Mouse (Mus musculus) left cerebral cortex, adult 18-20 months (tissue): ENCODE measurements around the gene Ache. TPM values are rescaled to one million over a fixed set of nuclear protein-coding genes. Genes with fewer than 3 reads are reported as not detected.

Experiments used
- DNase-seq, 2 experiments: peaks; one replicate each; pipeline ENCODE4 v3.0.0; 2021 to 2022; ENCODE audit warnings: low spot score in 2 of 2, mixed read lengths in 1 of 2
- microRNA-seq, 2 experiments: library from miRNA; unstranded; fragments of <30 nt; microRNA quantifications; one replicate each; pipeline ENCODE4 v1.2.0; 2021
- total RNA-seq, 2 experiments: library from RNA; stranded (reverse); gene quantifications; 2 replicates each; pipeline ENCODE4 v1.2.3; 2021

The Ache gene
- total RNA-seq, 2 experiments from 2014 or later = 50.0 to 54.6 TPM

- no peak for DNase-seq
Observed at GRCm38 (mm10) chr5:137332857-137333511, 45.7 kb downstream of the Ache start.

DNA sequence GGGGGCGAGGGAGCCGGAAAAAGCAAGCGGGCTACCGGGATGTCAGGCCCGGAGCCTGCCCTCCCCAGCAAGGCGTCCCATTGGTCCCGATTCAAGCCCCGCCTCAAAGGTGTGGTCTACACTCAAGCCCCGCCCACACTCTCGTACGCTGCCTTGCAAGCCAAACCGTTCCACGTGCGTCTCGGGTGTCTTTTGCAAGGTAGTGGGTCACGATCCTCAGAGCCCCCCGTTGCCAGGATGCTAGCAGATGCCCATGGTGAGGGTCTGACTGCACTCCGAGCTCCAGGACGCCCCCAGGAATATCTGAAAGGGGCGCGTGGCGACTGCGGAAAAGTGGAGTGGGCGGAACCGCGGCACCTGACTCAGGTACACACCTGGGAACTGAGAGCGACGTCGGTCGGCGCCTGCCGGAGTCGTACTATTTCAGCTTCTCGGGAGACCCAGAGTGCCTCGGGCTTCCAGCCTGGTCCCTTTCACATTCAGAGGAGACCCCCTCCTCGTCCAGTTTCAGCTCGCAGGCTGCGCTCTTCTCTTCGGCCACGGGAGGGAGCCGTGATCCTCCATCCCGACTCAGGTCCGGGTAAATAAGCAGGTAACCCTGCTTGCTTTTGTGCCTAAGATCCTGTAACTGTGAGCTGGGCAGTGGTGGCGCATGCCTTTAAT, 46.3 kb downstream of the Ache start, which contains the start of gene Slc12a9:
TSS of gene Slc12a9 (minus strand) at position 86 of the 663 bp plus-strand sequence.
- DNase-seq = peak; percentile 93 to 95

GRCm38 (mm10) chr5:137334317-137334716, 47.0 kb downstream of the Ache start:
- no peak for DNase-seq

- no peak for DNase-seq
Observed at GRCm38 (mm10) chr5:137335066-137335465, 47.7 kb downstream of the Ache start.

DNA sequence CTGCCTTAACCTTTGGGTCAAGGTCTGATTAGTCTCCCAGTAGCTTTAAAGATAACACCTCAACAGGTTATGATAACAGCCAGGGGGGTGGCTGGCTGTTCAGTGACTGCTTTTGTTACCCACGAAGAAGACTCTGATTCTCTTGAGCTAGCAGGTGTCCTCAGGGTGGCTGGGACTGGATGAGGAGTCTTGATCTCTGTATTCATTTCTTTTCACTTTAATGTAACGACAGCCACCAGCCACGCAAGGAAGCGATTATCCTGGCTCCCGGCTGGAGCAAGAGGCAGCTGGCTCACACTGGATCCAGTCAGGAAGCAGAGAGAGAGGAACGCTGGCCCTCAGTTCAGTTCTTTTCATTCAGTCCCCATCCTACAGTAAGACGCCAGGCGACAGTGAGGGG, 49.9 kb downstream of the Ache start:
- DNase-seq = no peak

- DNase-seq = peak; percentile 92
Observed at GRCm38 (mm10) chr5:137338256-137338655, 50.9 kb downstream of the Ache start.

GRCm38 (mm10) chr5:137338663-137339289, 51.5 kb downstream of the Ache start:
- no peak for DNase-seq

DNA sequence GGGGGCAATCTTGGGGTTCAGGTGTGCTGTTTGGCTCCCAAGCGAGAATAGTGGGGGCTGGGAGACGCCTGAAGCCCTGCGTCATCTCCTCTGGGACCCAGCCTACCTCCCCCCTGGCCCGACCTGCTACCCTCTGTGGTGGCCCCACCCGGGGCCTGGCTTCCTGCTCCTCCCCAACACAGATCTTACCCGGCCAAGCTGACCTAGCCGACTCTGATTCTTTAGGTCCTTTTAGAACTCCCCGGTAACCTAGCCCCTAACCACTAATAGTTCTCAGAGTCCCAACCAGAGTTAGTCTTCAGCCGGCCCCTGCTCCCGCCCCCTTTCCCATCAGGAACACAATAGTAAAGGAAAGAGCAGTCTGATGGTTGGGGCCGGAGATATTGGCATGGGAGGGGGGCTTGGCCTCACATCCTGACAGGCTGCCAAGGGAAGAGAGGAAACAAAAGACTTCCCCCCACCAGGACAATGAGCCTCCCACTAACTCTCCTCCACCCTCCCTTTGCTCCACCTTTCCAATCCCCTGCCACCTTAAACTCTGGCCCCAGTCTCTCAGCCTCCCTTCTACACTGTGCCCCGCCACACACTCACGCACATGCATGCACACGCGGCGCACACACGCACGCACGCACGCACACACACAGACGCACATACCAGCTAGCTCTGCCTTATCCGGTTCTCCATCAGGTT, 52.1 kb downstream of the Ache start:
- DNase-seq = no peak

DNA sequence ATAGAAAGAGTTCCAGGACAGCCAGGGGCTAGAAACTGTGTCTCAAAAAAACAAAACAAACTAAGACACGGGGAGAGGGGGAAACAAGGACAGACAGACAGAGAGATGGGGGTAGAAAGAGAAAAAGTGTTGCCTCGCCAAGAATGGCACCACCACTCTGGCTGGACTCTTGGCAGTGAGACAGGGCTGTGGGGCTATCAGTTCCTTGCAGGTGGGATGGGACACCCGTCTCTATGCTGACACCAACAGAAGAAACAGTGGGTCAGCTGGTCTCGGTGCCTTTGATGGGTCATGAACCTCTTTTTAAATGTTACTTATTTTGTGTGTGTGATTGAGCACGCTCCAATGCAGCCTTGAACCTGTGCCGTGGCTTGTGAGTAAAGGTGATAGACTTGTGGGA, 52.9 kb downstream of the Ache start:
- no peak for DNase-seq

DNA sequence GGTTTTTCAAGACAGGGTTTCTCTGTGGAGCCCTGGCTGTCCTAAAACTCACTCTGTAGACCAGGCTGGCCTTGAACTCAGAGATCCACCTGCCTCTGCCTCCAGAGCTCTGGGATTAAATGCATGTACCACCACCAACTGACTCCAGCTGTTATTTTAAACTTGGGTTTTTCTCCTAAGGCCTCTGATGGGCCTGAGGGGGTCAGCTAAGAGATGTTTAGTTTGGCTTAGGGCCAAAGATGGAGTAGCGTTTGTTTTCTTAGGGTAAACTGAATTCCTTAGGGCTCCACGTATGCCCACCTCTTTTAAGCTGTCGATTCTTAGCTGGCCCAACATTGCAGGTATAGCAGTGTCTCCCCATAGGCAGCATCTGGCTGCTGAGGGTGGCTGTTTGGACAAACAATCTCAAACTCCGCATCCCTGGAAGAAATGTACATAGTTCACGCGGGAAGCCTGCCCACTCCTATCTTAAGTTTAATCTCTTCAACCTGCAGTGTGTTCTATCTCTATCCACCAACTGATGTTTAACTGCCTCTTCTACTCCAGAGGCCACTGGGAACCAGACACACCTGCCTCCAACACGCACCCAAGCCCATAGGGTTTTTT, 55.2 kb downstream of the Ache start:
- DNase-seq = no peak

DNA sequence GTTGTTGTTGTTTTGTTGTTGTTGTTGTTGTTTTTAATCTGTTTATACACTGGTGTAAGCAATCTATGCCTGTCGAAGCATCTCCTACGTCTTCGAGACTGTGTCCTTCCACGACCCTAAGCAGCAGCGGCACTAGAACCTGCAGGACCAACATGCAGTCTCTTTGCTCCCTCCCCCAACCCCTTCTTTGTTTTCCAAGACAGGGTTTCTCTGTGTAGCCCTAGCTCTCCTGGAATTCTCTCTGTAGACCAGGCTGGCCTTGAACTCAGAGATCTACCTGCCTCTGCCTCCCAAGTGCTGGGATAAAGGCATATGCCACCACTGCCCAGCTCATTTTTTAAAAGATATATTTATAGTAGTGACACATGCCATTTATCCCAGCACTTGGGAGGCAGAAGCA, 56.1 kb downstream of the Ache start:
- no peak for DNase-seq

DNA sequence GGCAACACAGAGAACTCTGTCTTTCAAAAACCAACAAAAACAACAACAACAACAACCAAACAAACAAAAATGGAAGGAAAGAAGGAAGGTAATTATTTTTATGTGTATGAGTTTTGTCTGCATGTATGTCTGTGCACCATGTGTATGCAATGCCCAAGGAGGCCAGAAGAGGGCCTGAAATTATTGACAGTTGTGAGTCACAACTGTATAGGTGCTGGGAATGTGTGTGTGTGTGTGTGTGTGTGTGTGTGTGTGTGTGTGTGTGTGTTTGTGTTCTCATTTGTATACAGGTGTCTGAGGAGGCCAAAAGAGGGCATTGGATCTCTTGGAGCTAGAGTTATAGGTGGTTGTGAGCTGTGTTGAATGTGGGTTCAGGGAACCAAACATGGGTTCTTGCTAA, 56.5 kb downstream of the Ache start:
- DNase-seq = no peak

Small RNAs within 50 kb of the gene (microRNA-seq; reads per million reads assigned to microRNA genes)
- gene Mir7036 (1.7 to 5.7 reads per million in 2 experiments), gene Mir8116 (0 to 0.25 reads per million in 2 experiments)

Other genes starting within 250 kb of the Ache start
- 100 to 1,000 TPM; 391 to 401 TPM for gene Ap1s1, start 241.4 kb upstream of the Ache start, total RNA-seq
- under 1 TPM; 0.70 to 0.89 TPM for gene Serpine1, start 215.3 kb upstream of the Ache start, total RNA-seq
- 1 to 10 TPM; 4.2 to 4.7 TPM for gene Trim56, start 171.3 kb upstream of the Ache start, total RNA-seq
- not detected for gene Muc3, start 138.2 kb upstream of the Ache start, total RNA-seq
- 1 to 10 TPM; 3.0 to 4.4 TPM for gene Muc3a, start 75.1 kb upstream of the Ache start, total RNA-seq
- 10 to 100 TPM; 12.2 to 13.4 TPM for gene Ufsp1, start 7.1 kb downstream of the Ache start, total RNA-seq
- 100 to 1,000 TPM; 185 to 191 TPM for gene Srrt, start 20.2 kb downstream of the Ache start, total RNA-seq
- gene Trip6, start 26.9 kb downstream of the Ache start, total RNA-seq = 1 to 10 TPM; 4.8 to 5.9 TPM
- 10 to 100 TPM; 20.3 to 23.9 TPM for gene Slc12a9, start 46.1 kb downstream of the Ache start, total RNA-seq
- 1 to 10 TPM; 5.5 to 5.8 TPM for gene Ephb4, start 62.6 kb downstream of the Ache start, total RNA-seq
- gene Zan, start 189.5 kb downstream of the Ache start, total RNA-seq = under 1 TPM; 0.12 to 0.30 TPM
- 10 to 100 TPM; 31.3 to 33.3 TPM for gene Pop7, start 215.0 kb downstream of the Ache start, total RNA-seq
- gene Gigyf1, start 231.0 kb downstream of the Ache start, total RNA-seq = 10 to 100 TPM; 62.3 to 65.6 TPM
- not detected for gene Epo, start 245.7 kb downstream of the Ache start, total RNA-seq
- gene Gnb2, start 246.0 kb downstream of the Ache start, total RNA-seq = 100 to 1,000 TPM; 607 to 661 TPM